14 mouse cellular contexts compared by ENCODE assay signal in genomic region chr5:38588924-38589323, GRCm38 (mm10). TPM values are rescaled to one million over a fixed set of nuclear protein-coding genes. Genes with fewer than 3 reads are reported as not detected.
A peak's percentile ranks its signal among the peaks of the same experiment; 100 is the strongest.
DNase-seq lines count a peak whose midpoint lies in the region; ATAC-seq and TF ChIP-seq lines count a peak whose summit lies in the region.
"Had no signal": no experiment of that assay in that cellular context is flagged by ENCODE, and none has a peak within 500 bp of the region (broad histone marks: within the 10 kb centered on the region; RNA-seq: fewer than 3 reads in every experiment).

No protein-coding gene starts in this region.

- no peaks in the 10 kb centered on the region for H3K36me3 ChIP-seq in limb, embryonic 14.5 days (ENCODE audit: control insufficient read depth, insufficient read depth, low read length)
- no peaks in the 10 kb centered on the region for H3K36me3 ChIP-seq in limb, embryonic 10.5 days
- 0 out of 4 replicates have a peak, but pooled peaks cover 0 to 2% of the 10 kb centered on the region in 2 experiments for H3K36me3 ChIP-seq in MEL (ENCODE audit: control insufficient read depth in 1 of 2, insufficient read depth in 2 of 2, low read length in 2 of 2)
- H3K36me3 ChIP-seq: limb, embryonic 13.5 days; stomach, embryonic 15.5 days had no signal

- TF ChIP-seq POLR2A in limb, embryonic 14.5 days (IDR thresholded peaks at IDR 0.05; ENCODE audit: borderline replicate concordance, extremely low read depth, insufficient read depth, insufficient read length): no peak
- no peak for TF ChIP-seq POLR2A in MEL (IDR thresholded peaks at IDR 0.05; ENCODE audit: control insufficient read depth in 1 of 2, insufficient read depth in 1 of 2, low read depth in 1 of 2, low read length in 2 of 2, poor library complexity in 1 of 2)

- no peak overlapping the region for H3K4me2 ChIP-seq in limb, embryonic 14.5 days (replicated peaks; ENCODE audit: low read depth, low read length, severe bottlenecking)
- H3K4me2 ChIP-seq: heart, embryonic 11.5 days; limb, embryonic 13.5 days; stomach, embryonic 15.5 days had no signal

- H3K4me1 ChIP-seq in limb, embryonic 14.5 days (ENCODE audit: control insufficient read depth, insufficient read depth, low read length): no peaks in the 10 kb centered on the region
- H3K4me1 ChIP-seq in limb, embryonic 10.5 days: no peaks in the 10 kb centered on the region
- H3K4me1 ChIP-seq in MEL (ENCODE audit: control insufficient read depth in 1 of 2, insufficient read depth in 2 of 2, low read length in 2 of 2): no peaks in the 10 kb centered on the region
- H3K4me1 ChIP-seq: limb, embryonic 13.5 days; stomach, embryonic 15.5 days had no signal

- WGBS in limb, embryonic 14.5 days: 69% methylated on average over 9 of the region's 9 CpGs
- 76% methylated on average over 9 of the region's 9 CpGs for WGBS in limb, embryonic 10.5 days

- TF ChIP-seq CTCF in MEL (IDR thresholded peaks at IDR 0.05 in 2 of 3, conservative IDR thresholded peaks at IDR 0.05 in 1 of 3; ENCODE audit: control insufficient read depth in 1 of 3, insufficient read depth in 1 of 3, low read depth in 2 of 3, low read length in 3 of 3, poor library complexity in 1 of 3, severe bottlenecking in 1 of 3): no peak

- no peaks in the 10 kb centered on the region for H3K9me3 ChIP-seq in limb, embryonic 14.5 days (ENCODE audit: control insufficient read depth, low read length)
- no peaks in the 10 kb centered on the region for H3K9me3 ChIP-seq in limb, embryonic 10.5 days (replicated peaks)
- H3K9me3 ChIP-seq in MEL (replicated peaks; ENCODE audit: insufficient read depth, low read length): no peaks in the 10 kb centered on the region
- H3K9me3 ChIP-seq: limb, embryonic 13.5 days; stomach, embryonic 15.5 days had no signal

- no peaks in the 10 kb centered on the region for H3K27me3 ChIP-seq in limb, embryonic 14.5 days (ENCODE audit: control insufficient read depth, insufficient read depth, low read length)
- H3K27me3 ChIP-seq in limb, embryonic 10.5 days (ENCODE audit: low read depth, poor library complexity, severe bottlenecking): no peaks in the 10 kb centered on the region
- H3K27me3 ChIP-seq in MEL (ENCODE audit: control insufficient read depth in 1 of 2, insufficient read depth in 2 of 2, low read length in 2 of 2): no peaks in the 10 kb centered on the region
- H3K27me3 ChIP-seq: limb, embryonic 13.5 days; stomach, embryonic 15.5 days had no signal

- H3K4me3 ChIP-seq in limb, embryonic 14.5 days (replicated peaks; ENCODE audit: low read length): no peak overlapping the region
- H3K4me3 ChIP-seq in limb, embryonic 10.5 days: no peak overlapping the region
- H3K4me3 ChIP-seq in MEL (ENCODE audit: control insufficient read depth in 1 of 2, insufficient read depth in 1 of 2, low read depth in 2 of 2, low read length in 2 of 2): no peak overlapping the region
- H3K4me3 ChIP-seq: limb, embryonic 13.5 days; stomach, embryonic 15.5 days had no signal

- peak; percentile 11 for DNase-seq in limb, embryonic 14.5 days (ENCODE audit: low spot score)
- no peak for DNase-seq in limb, embryonic 10.5 days (ENCODE audit: low spot score)
- DNase-seq in 3134 (ENCODE audit: extremely low read depth, insufficient read length, low spot score) (peak; percentile 6), MEL (ENCODE audit: low read depth, low spot score) (peak; percentile 59)
- DNase-seq in lung, postnatal 25 days (ENCODE audit: low spot score): peak; percentile 35
- DNase-seq in embryo, embryonic 9.5 days (ENCODE audit: extremely low spot score): no peak
- DNase-seq in Muller cell, postnatal 12 days (ENCODE audit: inconsistent ontology term): no peak
- DNase-seq in retina, embryonic 14.5 days (ENCODE audit: low spot score): no peak
- DNase-seq: adrenal gland, postnatal 25 days; kidney, postnatal 14 days had no signal

- H3K79me2 ChIP-seq in MEL (ENCODE audit: control insufficient read depth, insufficient read depth, low read length, poor library complexity): no peaks in the 10 kb centered on the region

- TF ChIP-seq RAD21 in MEL (IDR thresholded peaks at IDR 0.05; ENCODE audit: low read depth, low read length): no peak

- no peak for TF ChIP-seq EP300 in MEL (IDR thresholded peaks at IDR 0.05; ENCODE audit: low read depth in 1 of 2, low read length in 2 of 2)

- ATAC-seq in limb, embryonic 14.5 days (ENCODE audit: low FRiP score, low read depth): no peak
- ATAC-seq: intestine, embryonic 16.5 days had no signal

- no peak overlapping the region for H3K9ac ChIP-seq in limb, embryonic 14.5 days (ENCODE audit: low read depth, low read length, severe bottlenecking)
- H3K9ac ChIP-seq in MEL (ENCODE audit: control insufficient read depth, low read depth, low read length, poor library complexity, severe bottlenecking): no peak overlapping the region
- H3K9ac ChIP-seq: limb, embryonic 13.5 days; stomach, embryonic 15.5 days had no signal

- H3K27ac ChIP-seq in limb, embryonic 14.5 days (replicated peaks; ENCODE audit: low read depth, low read length): no peak overlapping the region
- H3K27ac ChIP-seq in limb, embryonic 10.5 days: no peak overlapping the region
- H3K27ac ChIP-seq in MEL (ENCODE audit: control insufficient read depth, low read depth, low read length): no peak overlapping the region
- H3K27ac ChIP-seq: limb, embryonic 13.5 days; stomach, embryonic 15.5 days had no signal

TF ChIP-seq in MEL, 35 proteins besides CTCF, POLR2A, EP300 and RAD21:
- TF ChIP-seq HCFC1 (IDR thresholded peaks at IDR 0.05; ENCODE audit: low read depth, low read length): no peak
- TF ChIP-seq ZMIZ1 (IDR thresholded peaks at IDR 0.05; ENCODE audit: low read depth, low read length): no peak
- TF ChIP-seq ZKSCAN1 (IDR thresholded peaks at IDR 0.05; ENCODE audit: low read depth, low read length): no peak
- TF ChIP-seq USF1 (IDR thresholded peaks at IDR 0.05; ENCODE audit: low read depth, low read length): no peak
- TF ChIP-seq TAL1 (IDR thresholded peaks at IDR 0.05; ENCODE audit: low read length): no peak
- no peak for TF ChIP-seq SIN3A (IDR thresholded peaks at IDR 0.05; ENCODE audit: low read length)
- no peak for TF ChIP-seq NRF1 (IDR thresholded peaks at IDR 0.05; ENCODE audit: insufficient read depth, low read depth, low read length, poor library complexity, severe bottlenecking)
- TF ChIP-seq RCOR1 (IDR thresholded peaks at IDR 0.05; ENCODE audit: low read depth, low read length): no peak
- no peak for TF ChIP-seq CHD1 (IDR thresholded peaks at IDR 0.05; ENCODE audit: low read depth, low read length)
- TF ChIP-seq ELF1 (IDR thresholded peaks at IDR 0.05; ENCODE audit: low read depth, low read length): no peak
- no peak for TF ChIP-seq SMC3 (IDR thresholded peaks at IDR 0.05; ENCODE audit: low read depth, low read length)
- TF ChIP-seq KAT2A (conservative IDR thresholded peaks at IDR 0.05; ENCODE audit: low read depth, low read length): no peak
- no peak for TF ChIP-seq MYB (IDR thresholded peaks at IDR 0.05; ENCODE audit: low read depth, low read length)
- no peak for TF ChIP-seq POLR2AphosphoS2 (IDR thresholded peaks at IDR 0.05; ENCODE audit: low read length)
- TF ChIP-seq MYC (IDR thresholded peaks at IDR 0.05; ENCODE audit: low read depth, low read length): no peak
- TF ChIP-seq JUND (IDR thresholded peaks at IDR 0.05; ENCODE audit: low read depth, low read length): no peak
- no peak for TF ChIP-seq GATA1 (IDR thresholded peaks at IDR 0.05; ENCODE audit: low read depth, low read length)
- no peak for TF ChIP-seq MAX (IDR thresholded peaks at IDR 0.05; ENCODE audit: low read length)

RNA-seq across cellular contexts. Expression of gene Wdr1, which starts 25.9 kb away (rescaled TPM):
- 136 and 143 TPM in 2 replicates for polyA plus RNA-seq in limb, embryonic 14.5 days (2012; rRNA removed)
- 231 and 246 TPM in 2 replicates for polyA plus RNA-seq in limb, embryonic 14.5 days (2014; fragmentation: Nextera tagmentation; extraction: Ambion mirVana)
- 197 and 214 TPM in 2 replicates for polyA plus RNA-seq in limb, embryonic 10.5 days (2016; fragmentation: Nextera tagmentation; extraction: Ambion mirVana)
- total RNA-seq in MEL (2012; rRNA removed): 174 and 176 TPM in 2 replicates
- polyA plus RNA-seq in MEL (2012; ENCODE audit: insufficient read depth in 1 of 2, insufficient read length in 2 of 2, low read depth in 1 of 2, low replicate concordance in 2 of 2, missing spikeins in 1 of 2): 100 to 1,000 TPM in 1 of 2 experiments, not detected in 1; 144 TPM

Comparison
In these comparisons a context has a peak if more than half of its experiments do, and no peak if none do; other contexts are left out.
1. DNase-seq: peak in limb, embryonic 14.5 days (single experiment), 3134 (single experiment), MEL (single experiment) and lung, postnatal 25 days (single experiment); none in limb, embryonic 10.5 days (single experiment), embryo, embryonic 9.5 days (single experiment), Muller cell, postnatal 12 days (single experiment) and retina, embryonic 14.5 days (single experiment).